ENCODE assay signal across 9 mouse cellular contexts in genomic region chr1:135698451-135698921, GRCm38 (mm10). TPM values are rescaled to one million over a fixed set of nuclear protein-coding genes. Genes with fewer than 3 reads are reported as not detected.
DNase-seq lines count a peak whose midpoint lies in the region; ATAC-seq and TF ChIP-seq lines count a peak whose summit lies in the region.
"Had no signal": no experiment of that assay in that cellular context is flagged by ENCODE, and none has a peak within 500 bp of the region (broad histone marks: within the 10 kb centered on the region; RNA-seq: fewer than 3 reads in every experiment).

No protein-coding gene starts in this region.

- H3K27me3 ChIP-seq in heart, embryonic 16.5 days (ENCODE audit: control insufficient read depth, insufficient read depth, low read length), result no peaks in the 10 kb centered on the region
- H3K27me3 ChIP-seq in midbrain, embryonic 12.5 days, result peaks cover 38% of the 10 kb centered on the region

- peak; percentile 39 for DNase-seq in gastrocnemius, adult 2 months
- DNase-seq in gastrocnemius, postnatal 10 days, result no peak
- DNase-seq in R1 (ENCODE audit: low read depth, low spot score), result peak; percentile 47
- no peak for DNase-seq in frontal cortex, postnatal 25 days (ENCODE audit: low spot score in 2 of 2)
- DNase-seq in cerebellum, postnatal 25 days, result no peak
- DNase-seq: right cerebral cortex, postnatal 4 days had no signal

- intact Hi-C loops in gastrocnemius, adult 2 months (cut with DNase I), result loop anchor here (2.0 kb wide), 1 partner anchor 28 kb away; no protein-coding TSS in a partner anchor

- H3K4me1 ChIP-seq in heart, embryonic 16.5 days (ENCODE audit: control insufficient read depth, insufficient read depth, low read length), result peaks cover 18% of the 10 kb centered on the region
- H3K4me1 ChIP-seq in midbrain, embryonic 12.5 days, result peaks cover 17% of the 10 kb centered on the region

- H3K9ac ChIP-seq in heart, embryonic 16.5 days (ENCODE audit: low read length), result peak overlapping the region; percentile 2; the same call in 1 of the 2 replicates
- H3K9ac ChIP-seq in midbrain, embryonic 12.5 days (replicated peaks), result no peak overlapping the region

- no peak for TF ChIP-seq CTCF in gastrocnemius, adult 2 months (IDR thresholded peaks at IDR 0.05)

- no peaks in the 10 kb centered on the region for H3K36me3 ChIP-seq in heart, embryonic 16.5 days (ENCODE audit: control insufficient read depth, insufficient read depth)
- no peaks in the 10 kb centered on the region for H3K36me3 ChIP-seq in midbrain, embryonic 12.5 days

- H3K9me3 ChIP-seq in heart, embryonic 16.5 days (replicated peaks; ENCODE audit: control insufficient read depth, low read length), result no peaks in the 10 kb centered on the region
- peaks cover 4% of the 10 kb centered on the region; the same call in 1 of the 2 replicates for H3K9me3 ChIP-seq in midbrain, embryonic 12.5 days

- ATAC-seq in heart, embryonic 16.5 days (replicated peaks; ENCODE audit: extremely low read depth, insufficient read depth, low FRiP score), result 0 out of 2 replicates have a peak, but pooled peaks have one; percentile 11
- ATAC-seq in midbrain, embryonic 12.5 days (ENCODE audit: low FRiP score, low read depth), result peak; percentile 23; the same call in 1 of the 2 replicates
- no peak for ATAC-seq in CD4-positive, CD25-positive, alpha-beta regulatory T cell, adult 4 months

- 22% methylated on average over 11 of the region's 11 CpGs for WGBS in heart, embryonic 16.5 days
- WGBS in midbrain, embryonic 12.5 days, result 5% methylated on average over 11 of the region's 11 CpGs

- H3K4me2 ChIP-seq in heart, embryonic 16.5 days (ENCODE audit: low read depth, low read length), result peak overlapping the region; percentile 73
- H3K4me2 ChIP-seq in midbrain, embryonic 12.5 days (replicated peaks), result peak overlapping the region; percentile 65

- H3K4me3 ChIP-seq in gastrocnemius, adult 2 months, result peak overlapping the region; percentile 65
- H3K4me3 ChIP-seq in heart, embryonic 16.5 days (ENCODE audit: low read length), result peak overlapping the region; percentile 44; the same call in 1 of the 2 replicates
- 0 out of 2 replicates have a peak overlapping the region, but pooled peaks have one; percentile 35 for H3K4me3 ChIP-seq in midbrain, embryonic 12.5 days

- H3K27ac ChIP-seq in gastrocnemius, adult 2 months, result peak overlapping the region; percentile 77
- peak overlapping the region; percentile 9; the same call in 1 of the 2 replicates for H3K27ac ChIP-seq in heart, embryonic 16.5 days (ENCODE audit: low read length)
- peak overlapping the region; percentile 42; the same call in 1 of the 2 replicates for H3K27ac ChIP-seq in midbrain, embryonic 12.5 days (replicated peaks)

RNA-seq across cellular contexts. Expression of gene Csrp1, which starts 21.4 kb away (rescaled TPM):
- 10 to 100 TPM; 18.9 to 25.0 TPM for total RNA-seq in gastrocnemius, adult 2 months (2021)
- 10 to 100 TPM; 63.5 to 70.3 TPM for total RNA-seq in gastrocnemius, postnatal 10 days (2021)
- polyA plus RNA-seq in heart, embryonic 16.5 days (2015; fragmentation: Nextera tagmentation; extraction: Ambion mirVana), result 160 and 174 TPM in 2 replicates
- polyA plus RNA-seq in midbrain, embryonic 12.5 days (2016; fragmentation: Nextera tagmentation; extraction: Ambion mirVana), result 35.6 and 41.0 TPM in 2 replicates
- polyA plus RNA-seq in CD4-positive, CD25-positive, alpha-beta regulatory T cell, adult 4 months (2017; shearing (Covaris generic)), result 10 to 100 TPM; 21.7 to 38.1 TPM

Comparison
In these comparisons a context has a peak if more than half of its experiments do, and no peak if none do; other contexts are left out.
1. DNase-seq: peak in gastrocnemius, adult 2 months (single experiment) and R1 (single experiment); none in gastrocnemius, postnatal 10 days (single experiment), frontal cortex, postnatal 25 days (0 of 2) and cerebellum, postnatal 25 days (0 of 2).
2. H3K27ac ChIP-seq: peak in every context shown above with its lines; median percentile 77 in gastrocnemius, adult 2 months; 42 in midbrain, embryonic 12.5 days; 9 in heart, embryonic 16.5 days.
3. Peak in every context shown above with its lines, with median percentiles within 50 percentile points of each other: H3K4me3 ChIP-seq.